Mouse (Mus musculus) brain, embryonic 14.5 days (tissue): Measurements from ENCODE around the gene Mapre3.

Experiments used
- CTCF ChIP-seq: fragments of 200-500 bp; IDR thresholded peaks from 2 replicates; pipeline ENCODE4 v1.5.1; 2012; ENCODE audit warnings: inconsistent platforms, mild to moderate bottlenecking, moderate library complexity, borderline replicate concordance; ENCODE audit not compliant: insufficient read depth, insufficient read length; ENCODE audit errors: extremely low read depth
- POLR2A ChIP-seq: fragments of 200-500 bp; IDR thresholded peaks from 2 replicates; pipeline ENCODE4 v1.6.1; 2012; ENCODE audit warnings: mild to moderate bottlenecking, inconsistent platforms, borderline replicate concordance; ENCODE audit not compliant: poor library complexity, insufficient read depth, insufficient read length, severe bottlenecking; ENCODE audit errors: extremely low read depth

GRCm38 (mm10) chr5:30787381-30787780 is 27.1 kb upstream of the Mapre3 start:
- TF ChIP-seq CTCF = no peak
- no peak for TF ChIP-seq POLR2A
